ENCODE assay signal across 15 mouse cellular contexts in genomic region chr9:103093681-103094080, GRCm38 (mm10).
"Had no signal": no experiment of that assay in that cellular context is flagged by ENCODE, and none has a peak within 500 bp of the region (broad histone marks: within the 10 kb centered on the region; RNA-seq: fewer than 3 reads in every experiment).

No protein-coding gene starts in this region.

- DNase-seq: retina, postnatal 1 day; right cerebral cortex, postnatal 14 days; right cerebral cortex, postnatal 25 days; right cerebral cortex, postnatal 4 days; spleen, adult 18-20 months; thymus, adult 18-20 months; thymus, adult 2 months; thymus, postnatal 14 days; thymus, postnatal 25 days; thymus, postnatal 36 days; thymus, postnatal 4 days had no signal

- H3K9me3 ChIP-seq: neural tube, embryonic 13.5 days; neural tube, embryonic 15.5 days; stomach, embryonic 15.5 days had no signal

- H3K4me3 ChIP-seq: neural tube, embryonic 13.5 days; neural tube, embryonic 15.5 days; stomach, embryonic 15.5 days had no signal

- H3K27ac ChIP-seq: neural tube, embryonic 13.5 days; neural tube, embryonic 15.5 days; stomach, embryonic 15.5 days; stomach, postnatal 0 days had no signal

- H3K4me2 ChIP-seq: neural tube, embryonic 13.5 days; neural tube, embryonic 15.5 days; stomach, embryonic 15.5 days had no signal

- H3K27me3 ChIP-seq: neural tube, embryonic 13.5 days; stomach, embryonic 15.5 days had no signal

- H3K36me3 ChIP-seq: neural tube, embryonic 13.5 days; neural tube, embryonic 15.5 days; stomach, embryonic 15.5 days had no signal

- H3K9ac ChIP-seq: neural tube, embryonic 13.5 days; neural tube, embryonic 15.5 days; stomach, embryonic 15.5 days had no signal
